Mouse (Mus musculus): ENCODE results near the gene Slc38a2.

Gene Slc38a2

DNA sequence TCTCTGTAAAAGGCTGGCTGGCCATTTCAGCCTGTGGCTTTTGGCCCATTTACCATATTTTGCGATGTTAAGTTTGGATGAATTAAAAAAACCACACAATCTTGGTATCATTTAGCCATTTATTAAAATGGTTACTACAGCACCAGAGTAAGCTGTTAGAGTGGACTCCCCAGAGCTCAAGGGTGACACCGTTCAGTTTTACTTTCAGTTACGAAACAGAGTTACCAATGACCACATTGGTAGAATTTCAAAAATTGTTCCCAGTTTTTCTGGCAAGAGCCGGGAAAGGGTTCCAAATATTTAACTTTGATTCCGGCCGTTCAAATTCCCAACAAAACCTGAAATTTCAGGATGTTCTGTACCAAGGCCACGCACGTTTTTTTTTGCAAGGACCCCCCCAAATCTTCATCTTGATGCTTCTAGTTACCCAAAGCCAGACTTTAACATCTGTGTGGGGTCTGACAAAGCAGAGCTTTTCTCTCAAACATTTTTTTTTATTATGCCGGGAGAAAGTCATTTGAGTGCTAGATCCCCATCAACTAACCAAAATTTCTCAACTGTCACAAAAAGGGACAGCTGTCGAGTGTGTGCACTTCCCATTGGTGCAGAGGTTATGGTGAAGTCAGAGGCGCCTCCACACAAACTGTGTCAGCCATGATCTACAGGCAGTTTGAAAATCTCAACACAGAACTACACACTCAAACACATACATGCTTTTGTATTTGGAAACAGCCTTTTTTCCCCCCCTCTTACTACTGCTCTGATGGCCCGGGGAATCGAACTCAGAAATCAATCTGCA lies 2.8 kb downstream of the Slc38a2 start:
- Histone ChIP-seq H3K27me3 (ENCODE audit: insufficient read depth, low read length) (no peaks in the 10 kb centered on the region), H3K4me1 (replicated peaks; ENCODE audit: low read depth, low read length) (peaks cover 76% of the 10 kb centered on the region), H3K4me3 (replicated peaks; ENCODE audit: low read length) (peak overlapping the region; percentile 92), H3K36me3 (ENCODE audit: insufficient read depth, low read length) (peaks cover 69% of the 10 kb centered on the region), H3K9me3 (ENCODE audit: low read length) (no peaks in the 10 kb centered on the region)
- TF ChIP-seq NANOG (IDR thresholded peaks at IDR 0.05; ENCODE audit: borderline replicate concordance, low read length): no peak
- TF ChIP-seq POU5F1 (IDR thresholded peaks at IDR 0.05; ENCODE audit: borderline replicate concordance, low read length): no peak
- TF ChIP-seq CTCF (conservative IDR thresholded peaks at IDR 0.05; ENCODE audit: low read length): no peak

DNA sequence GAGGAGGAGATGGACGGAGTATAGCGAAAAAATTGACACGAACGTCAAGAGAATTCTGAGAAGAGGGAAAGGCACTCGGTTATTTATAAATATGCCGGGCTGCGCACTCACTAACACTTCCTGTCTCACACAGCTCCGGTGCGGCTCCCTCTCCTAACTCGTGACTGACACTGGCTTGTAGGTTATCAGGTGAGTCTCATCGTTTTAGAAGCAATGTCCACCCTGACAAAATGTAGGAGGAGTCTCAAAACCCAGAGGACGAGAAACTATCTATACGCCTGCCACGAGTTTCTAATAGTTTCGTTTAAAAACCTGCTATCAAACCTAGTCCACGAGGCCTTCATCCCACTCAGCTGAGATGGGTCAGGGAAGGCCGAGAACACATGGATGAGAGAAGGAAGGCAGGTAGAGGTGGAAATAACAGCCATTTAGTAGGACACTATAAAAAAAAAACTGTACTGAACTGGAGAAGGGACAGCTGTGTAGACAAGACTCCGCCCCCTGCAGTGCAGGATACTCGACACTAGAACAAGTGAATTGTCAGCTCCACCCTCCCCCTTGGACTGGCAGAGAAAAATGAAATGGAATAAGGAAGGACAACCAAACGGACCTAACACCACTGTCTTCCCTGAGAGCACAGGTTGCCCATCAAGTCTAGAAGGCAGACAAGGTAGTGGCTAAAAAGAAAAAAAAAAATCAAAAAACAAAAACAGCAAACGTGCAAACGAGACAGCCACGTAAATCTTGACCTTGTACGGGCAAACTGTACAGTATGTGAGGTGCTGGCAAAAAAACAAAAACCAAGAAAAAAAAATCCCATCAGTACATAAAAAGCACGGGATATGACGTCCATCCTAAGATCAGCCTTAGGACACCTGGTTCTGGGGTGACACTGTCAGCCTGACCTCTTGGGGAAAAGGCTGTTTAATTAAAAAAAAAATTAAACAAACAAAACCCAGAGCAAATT lies 3.8 kb downstream of the Slc38a2 start:
- no peaks in the 10 kb centered on the region for H3K27me3 ChIP-seq (ENCODE audit: insufficient read depth, low read length)
- TF ChIP-seq CTCF (conservative IDR thresholded peaks at IDR 0.05; ENCODE audit: low read length) (no peak), POU5F1 (IDR thresholded peaks at IDR 0.05; ENCODE audit: borderline replicate concordance, low read length) (no peak), NANOG (IDR thresholded peaks at IDR 0.05; ENCODE audit: borderline replicate concordance, low read length) (no peak)
- H3K9me3 ChIP-seq (ENCODE audit: low read length): no peaks in the 10 kb centered on the region
- peaks cover 79% of the 10 kb centered on the region for H3K4me1 ChIP-seq (replicated peaks; ENCODE audit: low read depth, low read length)
- H3K36me3 ChIP-seq (ENCODE audit: insufficient read depth, low read length): peaks cover 78% of the 10 kb centered on the region
- H3K4me3 ChIP-seq (replicated peaks; ENCODE audit: low read length): peak overlapping the region; percentile 92

DNA sequence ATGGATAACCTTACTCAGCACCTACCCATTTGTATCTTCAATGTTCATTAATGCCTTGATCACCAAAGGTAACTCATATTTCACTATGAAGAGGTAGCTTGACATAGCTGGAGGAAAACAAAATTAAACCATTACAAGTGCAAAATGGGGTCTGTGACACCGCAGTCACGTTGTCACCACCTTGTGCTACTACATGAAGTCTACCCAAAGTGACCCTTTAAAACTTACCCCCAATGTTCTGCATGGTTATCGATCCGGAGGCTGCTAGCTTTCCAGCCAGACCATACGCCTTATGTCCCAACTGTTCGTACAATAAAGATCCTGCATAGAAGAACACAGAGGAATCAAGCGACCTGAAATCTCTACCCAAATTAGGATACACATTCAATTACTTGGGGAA lies 4.5 kb downstream of the Slc38a2 start:
- Histone ChIP-seq H3K4me3 (replicated peaks; ENCODE audit: low read length) (no peak overlapping the region), H3K36me3 (ENCODE audit: insufficient read depth, low read length) (peaks cover 86% of the 10 kb centered on the region), H3K9me3 (ENCODE audit: low read length) (no peaks in the 10 kb centered on the region), H3K4me1 (replicated peaks; ENCODE audit: low read depth, low read length) (peaks cover 79% of the 10 kb centered on the region), H3K27me3 (ENCODE audit: insufficient read depth, low read length) (no peaks in the 10 kb centered on the region)
- TF ChIP-seq CTCF (conservative IDR thresholded peaks at IDR 0.05; ENCODE audit: low read length) (no peak), POU5F1 (IDR thresholded peaks at IDR 0.05; ENCODE audit: borderline replicate concordance, low read length) (no peak), NANOG (IDR thresholded peaks at IDR 0.05; ENCODE audit: borderline replicate concordance, low read length) (no peak)

DNA sequence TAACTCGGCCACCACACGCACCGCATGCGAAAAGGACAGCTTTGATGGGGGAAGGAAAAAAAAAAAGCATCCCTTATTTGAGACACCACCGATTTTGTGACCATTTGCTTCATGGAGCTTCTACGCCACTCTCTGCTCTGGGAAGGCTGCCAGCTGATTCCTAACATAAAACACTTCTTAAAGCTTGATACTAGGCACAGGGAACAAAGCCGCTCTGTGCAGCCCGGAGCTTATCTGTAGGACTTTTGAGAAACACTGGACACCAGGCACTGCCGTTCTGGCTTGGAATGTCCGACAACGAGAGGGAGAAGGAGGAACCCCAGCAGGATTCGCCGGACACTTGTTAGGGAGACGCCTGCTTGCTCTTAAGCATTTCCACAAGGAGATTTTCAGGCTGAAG lies 5.8 kb downstream of the Slc38a2 start:
- Histone ChIP-seq H3K36me3 (ENCODE audit: insufficient read depth, low read length) (peaks cover 99% of the 10 kb centered on the region), H3K27me3 (ENCODE audit: insufficient read depth, low read length) (no peaks in the 10 kb centered on the region), H3K4me3 (replicated peaks; ENCODE audit: low read length) (no peak overlapping the region), H3K4me1 (replicated peaks; ENCODE audit: low read depth, low read length) (peaks cover 85% of the 10 kb centered on the region), H3K9me3 (ENCODE audit: low read length) (no peaks in the 10 kb centered on the region)
- TF ChIP-seq NANOG (IDR thresholded peaks at IDR 0.05; ENCODE audit: borderline replicate concordance, low read length) (no peak), CTCF (conservative IDR thresholded peaks at IDR 0.05; ENCODE audit: low read length) (no peak), POU5F1 (IDR thresholded peaks at IDR 0.05; ENCODE audit: borderline replicate concordance, low read length) (no peak)

DNA sequence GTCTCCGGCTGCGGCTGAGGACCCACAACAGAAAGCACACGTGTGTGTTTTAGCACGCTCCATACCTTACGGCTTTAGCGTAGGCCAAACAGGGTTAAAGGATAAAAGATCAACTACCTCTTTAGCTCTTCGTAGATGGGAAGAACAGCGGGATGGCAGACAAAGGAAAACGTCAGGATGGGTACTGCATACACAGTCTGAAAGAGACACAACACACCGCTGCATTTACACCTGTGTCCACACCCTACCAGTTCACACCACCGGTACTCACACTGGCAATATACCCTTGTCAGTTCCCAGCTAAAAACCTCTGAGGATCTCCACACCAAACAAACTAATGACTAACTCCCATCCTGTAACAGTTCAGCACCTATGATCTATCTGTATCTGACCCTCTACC lies 7.1 kb downstream of the Slc38a2 start:
- TF ChIP-seq CTCF (conservative IDR thresholded peaks at IDR 0.05; ENCODE audit: low read length): no peak
- no peak for TF ChIP-seq NANOG (IDR thresholded peaks at IDR 0.05; ENCODE audit: borderline replicate concordance, low read length)
- no peak for TF ChIP-seq POU5F1 (IDR thresholded peaks at IDR 0.05; ENCODE audit: borderline replicate concordance, low read length)
- Histone ChIP-seq H3K27me3 (ENCODE audit: insufficient read depth, low read length) (no peaks in the 10 kb centered on the region), H3K9me3 (ENCODE audit: low read length) (no peaks in the 10 kb centered on the region), H3K4me3 (replicated peaks; ENCODE audit: low read length) (0 out of 2 replicates have a peak overlapping the region, but pooled peaks have one; percentile 20), H3K4me1 (replicated peaks; ENCODE audit: low read depth, low read length) (peaks cover 88% of the 10 kb centered on the region), H3K36me3 (ENCODE audit: insufficient read depth, low read length) (peaks cover 98% of the 10 kb centered on the region)

DNA sequence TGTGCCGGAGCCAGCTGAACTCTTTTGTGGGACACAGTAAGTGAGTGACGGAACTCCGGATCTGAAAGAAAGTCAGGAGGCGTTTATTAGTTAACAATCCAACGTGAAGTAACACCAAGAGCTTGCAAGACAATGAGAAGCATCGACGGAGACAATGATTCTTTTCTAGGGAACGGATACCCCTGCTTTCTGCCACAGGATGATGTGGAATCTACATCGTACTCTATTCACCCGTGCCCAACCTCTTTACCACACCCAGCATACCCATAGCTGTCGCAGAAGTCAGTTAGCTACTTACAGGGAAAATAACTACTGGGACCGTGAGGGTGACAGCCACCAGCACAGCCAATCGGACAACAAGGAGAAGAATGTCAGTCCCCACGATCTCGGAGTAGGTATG lies 8.1 kb downstream of the Slc38a2 start:
- peaks cover 91% of the 10 kb centered on the region for H3K36me3 ChIP-seq (ENCODE audit: insufficient read depth, low read length)
- no peaks in the 10 kb centered on the region for H3K9me3 ChIP-seq (ENCODE audit: low read length)
- no peak overlapping the region for H3K4me3 ChIP-seq (replicated peaks; ENCODE audit: low read length)
- H3K27me3 ChIP-seq (ENCODE audit: insufficient read depth, low read length): no peaks in the 10 kb centered on the region
- peaks cover 78% of the 10 kb centered on the region for H3K4me1 ChIP-seq (replicated peaks; ENCODE audit: low read depth, low read length)
- TF ChIP-seq CTCF (conservative IDR thresholded peaks at IDR 0.05; ENCODE audit: low read length) (no peak), NANOG (IDR thresholded peaks at IDR 0.05; ENCODE audit: borderline replicate concordance, low read length) (no peak), POU5F1 (IDR thresholded peaks at IDR 0.05; ENCODE audit: borderline replicate concordance, low read length) (no peak)

DNA sequence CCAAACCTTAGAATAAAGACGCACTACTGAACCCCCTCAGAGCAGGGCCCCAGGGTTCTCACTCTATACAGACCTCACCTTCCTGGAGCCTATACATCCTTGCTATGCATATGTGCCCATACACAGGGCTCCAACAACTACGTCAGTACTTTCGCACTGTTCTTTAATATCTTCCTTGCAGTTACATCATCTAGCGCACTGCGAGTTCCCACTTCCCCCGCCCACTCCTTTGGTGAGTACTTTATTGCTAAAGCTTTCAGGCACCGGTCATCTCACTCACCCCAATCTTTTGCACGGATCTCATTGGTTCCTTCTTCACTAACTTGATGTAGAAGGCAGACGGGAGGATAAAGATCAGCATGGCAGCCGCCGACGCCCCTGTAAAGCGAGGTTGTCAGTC lies 8.7 kb downstream of the Slc38a2 start:
- no peak for TF ChIP-seq POU5F1 (IDR thresholded peaks at IDR 0.05; ENCODE audit: borderline replicate concordance, low read length)
- no peak for TF ChIP-seq CTCF (conservative IDR thresholded peaks at IDR 0.05; ENCODE audit: low read length)
- TF ChIP-seq NANOG (IDR thresholded peaks at IDR 0.05; ENCODE audit: borderline replicate concordance, low read length): no peak
- peaks cover 72% of the 10 kb centered on the region for H3K4me1 ChIP-seq (replicated peaks; ENCODE audit: low read depth, low read length)
- peaks cover 85% of the 10 kb centered on the region for H3K36me3 ChIP-seq (ENCODE audit: insufficient read depth, low read length)
- H3K9me3 ChIP-seq (ENCODE audit: low read length): no peaks in the 10 kb centered on the region
- H3K4me3 ChIP-seq (replicated peaks; ENCODE audit: low read length): no peak overlapping the region
- no peaks in the 10 kb centered on the region for H3K27me3 ChIP-seq (ENCODE audit: insufficient read depth, low read length)

DNA sequence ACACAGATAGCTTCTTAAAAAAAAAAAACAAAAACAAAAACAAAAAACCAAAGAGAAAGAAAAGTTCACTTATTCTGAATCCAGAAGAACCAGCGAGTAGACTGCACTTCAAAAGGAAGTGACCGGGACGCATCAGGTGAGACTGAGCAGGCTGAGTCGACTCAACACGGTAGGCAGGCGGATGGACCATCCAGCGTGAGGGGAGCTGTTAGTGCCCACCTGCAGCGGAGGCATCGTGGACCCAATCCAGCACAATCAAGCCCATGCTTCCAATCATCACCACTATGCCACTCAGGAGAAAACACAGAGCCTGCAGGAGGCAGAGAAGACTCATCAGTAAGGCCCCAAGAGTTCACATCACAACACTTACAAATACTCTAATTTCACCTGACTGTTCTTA lies 9.6 kb downstream of the Slc38a2 start:
- Histone ChIP-seq H3K36me3 (ENCODE audit: insufficient read depth, low read length) (peaks cover 76% of the 10 kb centered on the region), H3K4me1 (replicated peaks; ENCODE audit: low read depth, low read length) (peaks cover 69% of the 10 kb centered on the region), H3K9me3 (ENCODE audit: low read length) (no peaks in the 10 kb centered on the region), H3K4me3 (replicated peaks; ENCODE audit: low read length) (no peak overlapping the region), H3K27me3 (ENCODE audit: insufficient read depth, low read length) (no peaks in the 10 kb centered on the region)
- no peak for TF ChIP-seq CTCF (conservative IDR thresholded peaks at IDR 0.05; ENCODE audit: low read length)
- no peak for TF ChIP-seq NANOG (IDR thresholded peaks at IDR 0.05; ENCODE audit: borderline replicate concordance, low read length)
- no peak for TF ChIP-seq POU5F1 (IDR thresholded peaks at IDR 0.05; ENCODE audit: borderline replicate concordance, low read length)
